Mouse (Mus musculus): ENCODE results near the gene Ifnl2. TPM values are rescaled to one million over a fixed set of nuclear protein-coding genes. Genes with fewer than 3 reads are reported as not detected.

The Ifnl2 gene
- polyA plus RNA-seq, 1 experiment from 2014 or later: not detected

Other genes starting within 250 kb of the Ifnl2 start
- gene Eid2, start 242.6 kb downstream of the Ifnl2 start, polyA plus RNA-seq (2015; fragmentation: Nextera tagmentation; extraction: Ambion mirVana): 3.5 and 4.3 TPM in 2 replicates
- 44.2 and 44.8 TPM in 2 replicates for gene Eid2b, start 232.7 kb downstream of the Ifnl2 start, polyA plus RNA-seq (2015; fragmentation: Nextera tagmentation; extraction: Ambion mirVana)
- 1.2 TPM in 2 replicates for gene Selenov, start 219.3 kb downstream of the Ifnl2 start, polyA plus RNA-seq (2015; fragmentation: Nextera tagmentation; extraction: Ambion mirVana)
- 16.3 and 16.5 TPM in 2 replicates for gene Dll3, start 208.2 kb downstream of the Ifnl2 start, polyA plus RNA-seq (2015; fragmentation: Nextera tagmentation; extraction: Ambion mirVana)
- 119 and 123 TPM in 2 replicates for gene Timm50, start 198.4 kb downstream of the Ifnl2 start, polyA plus RNA-seq (2015; fragmentation: Nextera tagmentation; extraction: Ambion mirVana)
- gene Supt5, start 171.7 kb downstream of the Ifnl2 start, polyA plus RNA-seq (2015; fragmentation: Nextera tagmentation; extraction: Ambion mirVana): 108 and 111 TPM in 2 replicates
- gene Rps16, start 159.8 kb downstream of the Ifnl2 start, polyA plus RNA-seq (2015; fragmentation: Nextera tagmentation; extraction: Ambion mirVana): 414 and 435 TPM in 2 replicates
- gene Plekhg2, start 137.9 kb downstream of the Ifnl2 start, polyA plus RNA-seq (2015; fragmentation: Nextera tagmentation; extraction: Ambion mirVana): 22.9 and 23.1 TPM in 2 replicates
- 2.9 and 3.3 TPM in 2 replicates for gene Zfp36, start 130.2 kb downstream of the Ifnl2 start, polyA plus RNA-seq (2015; fragmentation: Nextera tagmentation; extraction: Ambion mirVana)
- 39.6 and 40.3 TPM in 2 replicates for gene Med29, start 117.7 kb downstream of the Ifnl2 start, polyA plus RNA-seq (2015; fragmentation: Nextera tagmentation; extraction: Ambion mirVana)
- 96.1 and 109 TPM in 2 replicates for gene Paf1, start 117.5 kb downstream of the Ifnl2 start, polyA plus RNA-seq (2015; fragmentation: Nextera tagmentation; extraction: Ambion mirVana)
- gene Gmfg, start 73.0 kb downstream of the Ifnl2 start, polyA plus RNA-seq (2015; fragmentation: Nextera tagmentation; extraction: Ambion mirVana): 2.8 and 3.5 TPM in 2 replicates
- 13.9 and 15.0 TPM in 2 replicates for gene Lrfn1, start 58.5 kb downstream of the Ifnl2 start, polyA plus RNA-seq (2015; fragmentation: Nextera tagmentation; extraction: Ambion mirVana)
- not detected in 2 replicates for gene Ifnl3, start 12.4 kb upstream of the Ifnl2 start, polyA plus RNA-seq (2015; fragmentation: Nextera tagmentation; extraction: Ambion mirVana)
- gene Sycn, start 30.4 kb upstream of the Ifnl2 start, polyA plus RNA-seq (2015; fragmentation: Nextera tagmentation; extraction: Ambion mirVana): not detected in 2 replicates
- 0.15 TPM in 1 of 2 replicates, not detected in the other for gene Nccrp1, start 36.8 kb upstream of the Ifnl2 start, polyA plus RNA-seq (2015; fragmentation: Nextera tagmentation; extraction: Ambion mirVana)
- gene Samd4b, start 87.7 kb upstream of the Ifnl2 start, polyA plus RNA-seq (2015; fragmentation: Nextera tagmentation; extraction: Ambion mirVana): 20.2 and 20.4 TPM in 2 replicates
- 18.1 and 19.1 TPM in 2 replicates for gene Pak4, start 87.7 kb upstream of the Ifnl2 start, polyA plus RNA-seq (2015; fragmentation: Nextera tagmentation; extraction: Ambion mirVana)
- 0.26 TPM in 1 of 2 replicates, not detected in the other for gene Acp7, start 120.9 kb upstream of the Ifnl2 start, polyA plus RNA-seq (2015; fragmentation: Nextera tagmentation; extraction: Ambion mirVana)
- 15.1 and 17.3 TPM in 2 replicates for gene Fbxo27, start 182.4 kb upstream of the Ifnl2 start, polyA plus RNA-seq (2015; fragmentation: Nextera tagmentation; extraction: Ambion mirVana)
- 3.2 and 5.2 TPM in 2 replicates for gene Fbxo17, start 206.3 kb upstream of the Ifnl2 start, polyA plus RNA-seq (2015; fragmentation: Nextera tagmentation; extraction: Ambion mirVana)
- 95.8 and 99.4 TPM in 2 replicates for gene Mrps12, start 231.4 kb upstream of the Ifnl2 start, polyA plus RNA-seq (2015; fragmentation: Nextera tagmentation; extraction: Ambion mirVana)
- gene Sars2, start 231.5 kb upstream of the Ifnl2 start, polyA plus RNA-seq (2015; fragmentation: Nextera tagmentation; extraction: Ambion mirVana): 15.6 and 16.4 TPM in 2 replicates
- gene Ccer2, start 245.7 kb upstream of the Ifnl2 start, polyA plus RNA-seq (2015; fragmentation: Nextera tagmentation; extraction: Ambion mirVana): 0.61 and 0.95 TPM in 2 replicates

Measured in midbrain, embryonic 16.5 days (tissue).